Mouse (Mus musculus) hindbrain, embryonic 11.5 days (tissue): Measurements from ENCODE around the gene Gbp2b. TPM values are rescaled to one million over a fixed set of nuclear protein-coding genes. Genes with fewer than 3 reads are reported as not detected.
"Not testable (repeated sequence)": the region's sequence is repeated elsewhere in the genome, so short reads cannot be mapped to it uniquely, and the experiment has no call there.

Experiments
- ATAC-seq: fragments of 200-750 bp; cut with Nextera tagmentation; 2 replicates; pipeline ENCODE4 v1.8.0; 2017; ENCODE audit warnings: mild to moderate bottlenecking, moderate TSS enrichment, moderate library complexity; ENCODE audit not compliant: low FRiP score
- DNase-seq: peaks from one replicate; pipeline ENCODE4 v3.0.0-alpha.2; 2015; ENCODE audit warnings: low spot score
- H3K27ac ChIP-seq: fragments of 300-500 bp; sonication (generic); 2 replicates; pipeline ENCODE4 v1.5.1; 2014; ENCODE audit warnings: mild to moderate bottlenecking, low read depth, low read length
- H3K27me3 ChIP-seq: fragments of 300-500 bp; sonication (generic); 2 replicates; pipeline ENCODE4 v1.6.1; 2014; ENCODE audit warnings: mild to moderate bottlenecking, low read length, moderate library complexity, mixed read lengths; ENCODE audit not compliant: control insufficient read depth, insufficient read depth
- H3K36me3 ChIP-seq: fragments of 300-500 bp; sonication (generic); 2 replicates; pipeline ENCODE4 v1.6.1; 2014; ENCODE audit warnings: mild to moderate bottlenecking, low read length, moderate library complexity, mixed read lengths; ENCODE audit not compliant: control insufficient read depth, insufficient read depth
- H3K4me1 ChIP-seq: fragments of 300-500 bp; sonication (generic); replicated peaks from 2 replicates; pipeline ENCODE4 v1.6.1; 2014; ENCODE audit warnings: low read length, mixed read lengths; ENCODE audit not compliant: control insufficient read depth, insufficient read depth
- H3K4me2 ChIP-seq: fragments of 300-500 bp; sonication (generic); replicated peaks from 2 replicates; pipeline ENCODE4 v1.6.1; 2014; ENCODE audit warnings: mild to moderate bottlenecking, low read depth, low read length
- H3K4me3 ChIP-seq: fragments of 300-500 bp; sonication (generic); 2 replicates; pipeline ENCODE4 v1.5.1; 2014; ENCODE audit warnings: low read depth, low read length
- H3K9ac ChIP-seq: fragments of 300-500 bp; sonication (generic); 2 replicates; pipeline ENCODE4 v1.6.1; 2014; ENCODE audit warnings: low read depth, low read length
- H3K9me3 ChIP-seq: fragments of 300-500 bp; sonication (generic); 2 replicates; pipeline ENCODE4 v1.6.1; 2016; ENCODE audit warnings: low read length; ENCODE audit not compliant: control insufficient read depth
- WGBS: fragments of 180-500 bp; shearing (Covaris S2); extraction: QIAGEN DNeasy Blood & Tissue Kit; methylation state at CpG from one replicate; pipeline ENCODE4 v1.1.7; 2014; 5-methylcytosine and 5-hydroxymethylcytosine counted together
- polyA plus RNA-seq: library from polyadenylated mRNA; unstranded; fragments of >200 nt; fragmentation: Nextera tagmentation; extraction: Ambion mirVana; gene quantifications from 2 replicates; pipeline ENCODE4 v1.2.1, GENCODE M21; 2014

Gbp2b gene
- polyA plus RNA-seq, 1 experiment from 2014 or later, result not detected

DNA sequence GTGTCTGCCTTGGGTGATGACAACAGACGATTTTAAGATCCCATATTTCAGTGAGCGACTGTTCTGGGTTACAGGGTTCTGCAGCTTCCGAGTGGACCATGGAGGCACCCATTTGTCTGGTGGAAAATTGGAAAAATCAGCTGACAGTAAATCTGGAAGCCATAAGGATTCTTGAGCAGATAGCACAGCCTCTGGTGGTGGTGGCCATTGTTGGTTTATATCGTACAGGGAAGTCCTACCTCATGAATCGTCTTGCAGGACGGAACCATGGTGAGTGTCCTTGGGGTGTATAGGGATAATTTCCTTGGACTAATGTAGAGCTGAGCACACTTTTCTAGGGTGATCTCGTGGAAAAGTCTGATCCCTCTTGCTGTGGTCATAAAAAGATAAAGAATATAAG, 33.0 kb upstream of the Gbp2b start:
- ATAC-seq (no peak), DNase-seq (no peak)
- H3K9me3 ChIP-seq, result no peaks in the 10 kb centered on the region
- H3K4me3 ChIP-seq, result no peak overlapping the region
- no peak overlapping the region for H3K9ac ChIP-seq
- H3K4me1 ChIP-seq, result no peaks in the 10 kb centered on the region
- H3K27ac ChIP-seq, result no peak overlapping the region
- no peak overlapping the region for H3K4me2 ChIP-seq
- H3K27me3 ChIP-seq, result no peaks in the 10 kb centered on the region
- WGBS, result 87% methylated on average over 7 of the region's 7 CpGs
- no peaks in the 10 kb centered on the region for H3K36me3 ChIP-seq

DNA sequence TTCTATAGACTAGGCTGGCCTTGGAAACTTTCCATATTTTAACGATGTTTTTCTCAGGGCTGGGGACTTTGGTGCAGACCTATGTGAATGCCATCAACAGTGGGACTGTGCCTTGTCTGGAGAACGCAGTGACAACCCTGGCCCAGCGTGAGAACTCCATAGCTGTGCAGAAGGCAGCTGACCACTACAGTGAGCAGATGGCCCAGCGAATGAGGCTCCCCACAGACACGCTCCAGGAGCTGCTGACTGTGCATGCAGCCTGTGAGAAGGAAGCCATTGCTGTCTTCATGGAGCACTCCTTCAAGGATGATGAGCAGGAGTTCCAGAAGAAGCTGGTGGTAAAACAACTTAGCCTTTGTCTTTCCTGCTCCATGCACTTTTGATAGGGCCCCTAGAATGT, 27.2 kb upstream of the Gbp2b start:
- H3K4me2 ChIP-seq, H3K9me3 ChIP-seq, H3K4me3 ChIP-seq, ATAC-seq, H3K9ac ChIP-seq, H3K27ac ChIP-seq, H3K27me3 ChIP-seq, H3K4me1 ChIP-seq, H3K36me3 ChIP-seq, DNase-seq: not testable (repeated sequence)
- WGBS, result 79% methylated on average over 5 of the region's 5 CpGs

DNA sequence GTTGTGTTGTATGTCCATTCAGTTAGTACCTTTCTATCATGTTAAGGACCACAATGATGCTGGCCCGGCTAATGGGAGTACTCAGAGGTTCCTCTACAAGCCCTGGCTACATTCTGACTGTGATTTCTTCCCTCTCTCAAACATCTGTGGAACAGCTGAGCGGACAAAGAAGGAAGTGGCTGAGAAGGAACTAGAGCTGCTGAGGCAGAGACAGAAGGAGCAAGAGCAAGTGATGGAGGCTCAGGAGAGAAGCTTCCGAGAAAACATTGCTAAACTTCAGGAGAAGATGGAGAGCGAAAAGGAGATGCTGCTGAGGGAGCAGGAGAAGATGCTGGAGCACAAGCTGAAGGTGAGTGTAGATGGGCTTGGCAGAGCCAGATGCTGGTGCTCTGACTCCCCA, 23.9 kb upstream of the Gbp2b start:
- Histone ChIP-seq H3K4me2 (no peak overlapping the region), H3K27ac (no peak overlapping the region), H3K4me3 (no peak overlapping the region), H3K36me3 (no peaks in the 10 kb centered on the region), H3K27me3 (no peaks in the 10 kb centered on the region), H3K4me1 (no peaks in the 10 kb centered on the region), H3K9ac (no peak overlapping the region), H3K9me3 (no peaks in the 10 kb centered on the region)
- ATAC-seq (no peak), DNase-seq (no peak)
- WGBS, result 86% methylated on average over 4 of the region's 4 CpGs

DNA sequence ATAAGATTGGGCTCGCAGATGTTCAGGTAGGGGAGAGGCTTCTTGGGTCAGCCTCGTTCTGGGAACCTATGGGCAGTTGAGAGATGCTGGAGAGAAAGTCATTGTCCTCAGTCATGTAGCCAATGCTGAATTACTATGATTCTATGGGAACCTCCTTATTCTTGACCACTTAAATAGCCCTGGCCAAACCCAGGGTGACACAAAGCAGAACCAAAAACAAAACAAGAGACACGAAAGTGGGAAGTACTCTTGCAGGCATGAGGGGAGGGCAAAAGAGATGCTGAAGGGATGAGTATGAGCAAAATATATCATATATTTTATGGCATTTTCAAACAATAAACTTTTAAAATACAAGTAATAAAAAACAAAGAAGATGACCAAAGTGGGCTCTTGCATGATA, 17.5 kb upstream of the Gbp2b start:
- DNase-seq, result no peak
- Histone ChIP-seq H3K9ac (no peak overlapping the region), H3K27ac (no peak overlapping the region), H3K4me1 (no peaks in the 10 kb centered on the region), H3K27me3 (no peaks in the 10 kb centered on the region), H3K9me3 (no peaks in the 10 kb centered on the region), H3K4me3 (no peak overlapping the region), H3K4me2 (no peak overlapping the region), H3K36me3 (no peaks in the 10 kb centered on the region)
- no peak for ATAC-seq
- 85% methylated on average over 3 of the region's 3 CpGs for WGBS

DNA sequence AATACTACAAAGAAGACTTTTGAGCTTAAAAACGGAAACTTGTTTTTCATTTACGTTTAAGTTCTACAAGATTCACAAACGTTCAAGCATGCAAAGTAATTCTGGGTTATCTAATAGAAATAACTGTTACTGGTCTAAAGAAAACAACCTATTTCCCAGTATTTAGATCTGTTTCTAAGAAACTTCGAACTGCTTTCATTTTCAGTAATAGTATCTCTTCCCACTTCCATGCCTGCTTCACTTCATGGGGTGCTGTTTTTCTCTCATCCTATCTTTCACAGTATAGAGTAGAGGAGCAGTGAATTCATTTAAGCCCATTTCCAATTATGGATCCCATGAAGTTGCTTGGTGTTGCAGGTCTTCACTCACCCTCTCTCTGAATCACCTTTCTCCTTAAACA, 16.3 kb upstream of the Gbp2b start:
- H3K9ac ChIP-seq, result no peak overlapping the region
- WGBS, result 89% methylated on average over 4 of the region's 4 CpGs
- no peak overlapping the region for H3K4me2 ChIP-seq

DNA sequence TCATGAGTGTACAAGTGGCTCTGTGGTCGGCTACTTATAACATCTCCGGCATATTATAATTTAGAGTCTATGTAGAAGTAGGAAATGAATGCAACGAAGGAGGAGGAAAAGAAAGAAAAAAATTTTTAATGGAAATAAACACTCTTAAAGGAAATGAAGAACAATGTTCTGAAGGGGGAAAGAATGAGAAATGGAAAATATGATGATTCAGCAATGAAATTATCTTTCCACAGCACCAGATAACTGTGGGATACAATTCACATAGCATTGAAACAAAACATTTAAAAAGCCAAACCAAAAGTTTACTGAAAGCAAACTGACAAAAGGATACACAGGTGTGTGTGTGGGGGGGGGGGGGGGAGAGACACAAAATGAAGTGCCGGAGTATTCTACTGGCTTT, 11.6 kb upstream of the Gbp2b start:
- no peak for ATAC-seq

More for the DNA sequence above, 16.3 kb upstream of the Gbp2b start:
- no peaks in the 10 kb centered on the region for H3K9me3 ChIP-seq
- no peak overlapping the region for H3K27ac ChIP-seq
- DNase-seq, result no peak
- H3K4me1 ChIP-seq, result no peaks in the 10 kb centered on the region
- no peak overlapping the region for H3K4me3 ChIP-seq
- H3K36me3 ChIP-seq, result no peaks in the 10 kb centered on the region
- no peaks in the 10 kb centered on the region for H3K27me3 ChIP-seq
- ATAC-seq, result no peak

DNA sequence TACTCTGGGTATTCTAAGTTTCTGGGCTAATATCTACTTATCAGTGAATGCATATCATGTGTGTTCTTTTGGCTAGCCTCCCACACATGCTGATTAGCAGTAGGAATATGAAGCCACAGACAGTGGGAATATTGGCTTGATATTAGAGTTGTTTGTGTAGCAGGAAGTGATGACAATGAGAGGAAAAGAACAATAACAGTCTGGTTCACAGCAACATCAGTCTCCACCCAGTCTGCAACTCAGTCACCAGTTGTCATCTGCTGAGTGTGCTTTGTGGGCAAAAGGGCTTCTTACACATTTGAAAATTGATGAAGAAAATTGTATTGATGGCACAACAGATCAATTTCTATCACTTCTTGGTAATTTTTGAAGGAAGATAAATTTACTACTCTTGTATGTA, 7.3 kb upstream of the Gbp2b start:
- no peaks in the 10 kb centered on the region for H3K4me1 ChIP-seq
- ATAC-seq, result no peak

More for the DNA sequence above, 11.6 kb upstream of the Gbp2b start:
- Histone ChIP-seq H3K4me3 (no peak overlapping the region), H3K27ac (no peak overlapping the region), H3K4me2 (no peak overlapping the region), H3K4me1 (no peaks in the 10 kb centered on the region), H3K36me3 (no peaks in the 10 kb centered on the region), H3K9me3 (no peaks in the 10 kb centered on the region), H3K27me3 (no peaks in the 10 kb centered on the region), H3K9ac (no peak overlapping the region)
- DNase-seq, result no peak
- WGBS, result 88% methylated on average over 4 of the region's 4 CpGs

GRCm38 (mm10) chr3:142588888-142589287, 5.8 kb upstream of the Gbp2b start:
- DNase-seq (no peak), ATAC-seq (no peak)
- Histone ChIP-seq H3K27me3 (no peaks in the 10 kb centered on the region), H3K9ac (no peak overlapping the region), H3K4me3 (no peak overlapping the region), H3K9me3 (no peaks in the 10 kb centered on the region), H3K36me3 (no peaks in the 10 kb centered on the region), H3K4me1 (no peaks in the 10 kb centered on the region), H3K27ac (no peak overlapping the region), H3K4me2 (no peak overlapping the region)
- WGBS, result 86% methylated on average over 2 of the region's 2 CpGs

More for the DNA sequence above, 7.3 kb upstream of the Gbp2b start:
- H3K9ac ChIP-seq, result no peak overlapping the region
- H3K9me3 ChIP-seq, result no peaks in the 10 kb centered on the region
- no peaks in the 10 kb centered on the region for H3K27me3 ChIP-seq
- H3K4me3 ChIP-seq, result no peak overlapping the region
- H3K36me3 ChIP-seq, result no peaks in the 10 kb centered on the region
- H3K4me2 ChIP-seq, result no peak overlapping the region
- no peak overlapping the region for H3K27ac ChIP-seq
- DNase-seq, result no peak

DNA sequence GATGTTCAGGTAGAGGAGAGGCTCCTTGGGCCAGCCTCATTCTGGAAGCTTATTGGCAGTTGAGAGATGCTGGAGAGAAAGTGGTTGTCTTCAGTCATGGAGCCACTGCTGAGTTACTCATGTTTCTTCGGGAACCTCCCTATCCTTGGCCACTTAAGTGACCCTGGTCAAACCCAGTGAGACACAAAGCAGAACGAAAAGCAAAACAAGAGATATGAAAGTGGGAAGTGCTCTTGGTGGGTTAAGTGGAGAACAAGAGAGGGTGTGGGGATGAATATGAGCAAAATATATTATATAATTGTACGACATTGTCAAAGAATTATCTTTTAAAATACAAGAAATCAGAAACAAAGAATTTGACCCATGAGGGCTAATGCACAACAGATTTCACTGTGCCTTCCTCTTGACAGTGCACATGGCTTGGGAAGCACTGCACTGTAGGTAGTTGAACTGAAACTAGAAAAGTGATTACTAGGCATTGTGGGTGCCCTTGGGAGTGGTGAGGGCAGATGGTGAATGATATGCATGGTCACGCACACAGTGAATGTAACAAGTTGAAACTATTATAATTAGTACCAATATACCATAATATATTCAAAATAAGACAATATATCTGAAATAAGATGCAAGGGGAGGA, 4.1 kb upstream of the Gbp2b start:
- 87% methylated on average over 4 of the region's 4 CpGs for WGBS
- Histone ChIP-seq H3K36me3 (no peaks in the 10 kb centered on the region), H3K9me3 (no peaks in the 10 kb centered on the region), H3K9ac (no peak overlapping the region), H3K27me3 (no peaks in the 10 kb centered on the region), H3K4me1 (no peaks in the 10 kb centered on the region), H3K27ac (no peak overlapping the region), H3K4me2 (no peak overlapping the region), H3K4me3 (no peak overlapping the region)
- ATAC-seq (no peak), DNase-seq (no peak)
